Mouse (Mus musculus): Measurements from ENCODE around the gene Rnf135. TPM values are rescaled to one million over a fixed set of nuclear protein-coding genes. Genes with fewer than 3 reads are reported as not detected.

Rnf135 gene
- polyA plus RNA-seq (2012), result 0.03 TPM in 1 of 2 replicates, not detected in the other

- H3K4me3 ChIP-seq (replicated peaks), result peak within 1 kb of the TSS; percentile 86
- peaks cover 15% of the 10 kb centered on the region for H3K4me1 ChIP-seq (ENCODE audit: control insufficient read depth)
- TF ChIP-seq TAL1 (IDR thresholded peaks at IDR 0.05; ENCODE audit: low read length), result no peak
- TF ChIP-seq GATA1 (IDR thresholded peaks at IDR 0.05; ENCODE audit: low read length), result no peak
- H3K36me3 ChIP-seq (ENCODE audit: control insufficient read depth), result no peaks in the 10 kb centered on the region
- H3K9me3 ChIP-seq (ENCODE audit: control insufficient read depth, low read length), result no peaks in the 10 kb centered on the region; the same call in 1 of the 2 replicates
- no peaks in the 10 kb centered on the region for H3K27me3 ChIP-seq (ENCODE audit: control insufficient read depth)
Observed at GRCm38 (mm10) chr11:80183705-80184255, at the start of gene Rnf135. Gene Rnf135 (plus strand): TSS chr11:80183851.

GRCm38 (mm10) chr11:80134744-80135143 is 48.9 kb upstream of the Rnf135 start:
- Histone ChIP-seq H3K27me3 (ENCODE audit: control insufficient read depth) (no peaks in the 10 kb centered on the region), H3K36me3 (ENCODE audit: control insufficient read depth) (peaks cover 98% of the 10 kb centered on the region), H3K4me1 (ENCODE audit: control insufficient read depth) (no peaks in the 10 kb centered on the region), H3K9me3 (ENCODE audit: control insufficient read depth, low read length) (no peaks in the 10 kb centered on the region), H3K4me3 (replicated peaks) (no peak overlapping the region)
- TF ChIP-seq GATA1 (IDR thresholded peaks at IDR 0.05; ENCODE audit: low read length) (no peak), TAL1 (IDR thresholded peaks at IDR 0.05; ENCODE audit: low read length) (no peak)

GRCm38 (mm10) chr11:80135954-80136683 is 47.5 kb upstream of the Rnf135 start:
- no peak for TF ChIP-seq TAL1 (IDR thresholded peaks at IDR 0.05; ENCODE audit: low read length)
- no peak for TF ChIP-seq GATA1 (IDR thresholded peaks at IDR 0.05; ENCODE audit: low read length)
- H3K4me1 ChIP-seq (ENCODE audit: control insufficient read depth), result no peaks in the 10 kb centered on the region; the same call in 1 of the 2 replicates
- H3K36me3 ChIP-seq (ENCODE audit: control insufficient read depth), result peaks cover 91% of the 10 kb centered on the region

GRCm38 (mm10) chr11:80136786-80137185 is 46.9 kb upstream of the Rnf135 start:
- TF ChIP-seq GATA1 (IDR thresholded peaks at IDR 0.05; ENCODE audit: low read length), result no peak
- no peak for TF ChIP-seq TAL1 (IDR thresholded peaks at IDR 0.05; ENCODE audit: low read length)
- H3K36me3 ChIP-seq (ENCODE audit: control insufficient read depth), result peaks cover 85% of the 10 kb centered on the region
- H3K4me3 ChIP-seq (replicated peaks), result no peak overlapping the region

More at GRCm38 (mm10) chr11:80135954-80136683, 47.5 kb upstream of the Rnf135 start:
- Histone ChIP-seq H3K27me3 (ENCODE audit: control insufficient read depth) (no peaks in the 10 kb centered on the region), H3K4me3 (replicated peaks) (no peak overlapping the region), H3K9me3 (ENCODE audit: control insufficient read depth, low read length) (no peaks in the 10 kb centered on the region)

GRCm38 (mm10) chr11:80137773-80138172 is 45.9 kb upstream of the Rnf135 start:
- TF ChIP-seq TAL1 (IDR thresholded peaks at IDR 0.05; ENCODE audit: low read length), result no peak
- no peak for TF ChIP-seq GATA1 (IDR thresholded peaks at IDR 0.05; ENCODE audit: low read length)
- no peaks in the 10 kb centered on the region for H3K27me3 ChIP-seq (ENCODE audit: control insufficient read depth)
- H3K4me3 ChIP-seq (replicated peaks), result no peak overlapping the region
- peaks cover 75% of the 10 kb centered on the region for H3K36me3 ChIP-seq (ENCODE audit: control insufficient read depth)
- H3K4me1 ChIP-seq (ENCODE audit: control insufficient read depth), result peaks cover 14% of the 10 kb centered on the region
- no peaks in the 10 kb centered on the region for H3K9me3 ChIP-seq (ENCODE audit: control insufficient read depth, low read length)

More at GRCm38 (mm10) chr11:80136786-80137185, 46.9 kb upstream of the Rnf135 start:
- Histone ChIP-seq H3K4me1 (ENCODE audit: control insufficient read depth) (peaks cover 4% of the 10 kb centered on the region), H3K9me3 (ENCODE audit: control insufficient read depth, low read length) (no peaks in the 10 kb centered on the region), H3K27me3 (ENCODE audit: control insufficient read depth) (no peaks in the 10 kb centered on the region)

GRCm38 (mm10) chr11:80141825-80142521 is 41.7 kb upstream of the Rnf135 start, which contains the start of gene Tefm:
Gene Tefm (minus strand): TSS chr11:80142175.
- H3K27me3 ChIP-seq (ENCODE audit: control insufficient read depth), result no peaks in the 10 kb centered on the region
- TF ChIP-seq TAL1 (IDR thresholded peaks at IDR 0.05; ENCODE audit: low read length) (no peak), GATA1 (IDR thresholded peaks at IDR 0.05; ENCODE audit: low read length) (peak; percentile 27; the same call in 1 of the 2 replicates)
- no peaks in the 10 kb centered on the region for H3K9me3 ChIP-seq (ENCODE audit: control insufficient read depth, low read length)
- peaks cover 33% of the 10 kb centered on the region for H3K36me3 ChIP-seq (ENCODE audit: control insufficient read depth)
- H3K4me1 ChIP-seq (ENCODE audit: control insufficient read depth), result peaks cover 25% of the 10 kb centered on the region
- H3K4me3 ChIP-seq (replicated peaks), result peak within 1 kb of the TSS; percentile 76

GRCm38 (mm10) chr11:80142872-80143271 is 40.8 kb upstream of the Rnf135 start:
- no peaks in the 10 kb centered on the region for H3K27me3 ChIP-seq (ENCODE audit: control insufficient read depth)
- peaks cover 24% of the 10 kb centered on the region for H3K36me3 ChIP-seq (ENCODE audit: control insufficient read depth)
- H3K9me3 ChIP-seq (ENCODE audit: control insufficient read depth, low read length), result no peaks in the 10 kb centered on the region
- TF ChIP-seq TAL1 (IDR thresholded peaks at IDR 0.05; ENCODE audit: low read length) (no peak), GATA1 (IDR thresholded peaks at IDR 0.05; ENCODE audit: low read length) (no peak)
- peaks cover 27% of the 10 kb centered on the region for H3K4me1 ChIP-seq (ENCODE audit: control insufficient read depth)
- peak overlapping the region; percentile 76 for H3K4me3 ChIP-seq (replicated peaks)

GRCm38 (mm10) chr11:80145787-80146275 is 37.8 kb upstream of the Rnf135 start:
- Histone ChIP-seq H3K4me3 (replicated peaks) (no peak overlapping the region), H3K27me3 (ENCODE audit: control insufficient read depth) (no peaks in the 10 kb centered on the region), H3K36me3 (ENCODE audit: control insufficient read depth) (no peaks in the 10 kb centered on the region), H3K4me1 (ENCODE audit: control insufficient read depth) (peaks cover 27% of the 10 kb centered on the region), H3K9me3 (ENCODE audit: control insufficient read depth, low read length) (no peaks in the 10 kb centered on the region)
- TF ChIP-seq TAL1 (IDR thresholded peaks at IDR 0.05; ENCODE audit: low read length) (no peak), GATA1 (IDR thresholded peaks at IDR 0.05; ENCODE audit: low read length) (no peak)

GRCm38 (mm10) chr11:80147748-80148147 is 35.9 kb upstream of the Rnf135 start:
- Histone ChIP-seq H3K27me3 (ENCODE audit: control insufficient read depth) (peaks cover 9% of the 10 kb centered on the region), H3K9me3 (ENCODE audit: control insufficient read depth, low read length) (no peaks in the 10 kb centered on the region), H3K4me3 (replicated peaks) (no peak overlapping the region), H3K4me1 (ENCODE audit: control insufficient read depth) (peaks cover 13% of the 10 kb centered on the region), H3K36me3 (ENCODE audit: control insufficient read depth) (no peaks in the 10 kb centered on the region)
- TF ChIP-seq GATA1 (IDR thresholded peaks at IDR 0.05; ENCODE audit: low read length), result no peak
- TF ChIP-seq TAL1 (IDR thresholded peaks at IDR 0.05; ENCODE audit: low read length), result no peak
